Mouse (Mus musculus) gastrocnemius, adult 2 months (tissue): ENCODE measurements around the gene Pgm2. TPM values are rescaled to one million over a fixed set of nuclear protein-coding genes. Genes with fewer than 3 reads are reported as not detected.

Experiments
- DNase-seq: peaks from one replicate; pipeline ENCODE4 v3.0.0; 2022
- H3K27ac ChIP-seq: fragments of 200-600 bp; 2 replicates; pipeline ENCODE4 v1.8.1; 2022; ENCODE audit warnings: mild to moderate bottlenecking
- H3K4me3 ChIP-seq: fragments of 200-600 bp; 2 replicates; pipeline ENCODE4 v1.8.1; 2022; ENCODE audit warnings: mild to moderate bottlenecking, moderate library complexity
- CTCF ChIP-seq: fragments of 200-600 bp; IDR thresholded peaks from 2 replicates; pipeline ENCODE4 v1.8.1; 2022; ENCODE audit warnings: antibody characterized with exemption, mild to moderate bottlenecking, moderate library complexity
- intact Hi-C: fragments of 180-260 bp; cut with DNase I; formaldehyde crosslinking; loops from one replicate; pipeline ENCODE4 v1.15.1; 2025
- microRNA-seq: library from miRNA; unstranded; fragments of <30 nt; microRNA quantifications from one replicate; pipeline ENCODE4 v1.2.0, GENCODE M21; 2021
- total RNA-seq, 2 experiments: library from RNA; stranded (reverse); gene quantifications; 2 replicates each; pipeline ENCODE4 v1.2.3; 2021

Gene Pgm2
- total RNA-seq, 2 experiments from 2014 or later = 1.8 to 2.9 TPM

DNA sequence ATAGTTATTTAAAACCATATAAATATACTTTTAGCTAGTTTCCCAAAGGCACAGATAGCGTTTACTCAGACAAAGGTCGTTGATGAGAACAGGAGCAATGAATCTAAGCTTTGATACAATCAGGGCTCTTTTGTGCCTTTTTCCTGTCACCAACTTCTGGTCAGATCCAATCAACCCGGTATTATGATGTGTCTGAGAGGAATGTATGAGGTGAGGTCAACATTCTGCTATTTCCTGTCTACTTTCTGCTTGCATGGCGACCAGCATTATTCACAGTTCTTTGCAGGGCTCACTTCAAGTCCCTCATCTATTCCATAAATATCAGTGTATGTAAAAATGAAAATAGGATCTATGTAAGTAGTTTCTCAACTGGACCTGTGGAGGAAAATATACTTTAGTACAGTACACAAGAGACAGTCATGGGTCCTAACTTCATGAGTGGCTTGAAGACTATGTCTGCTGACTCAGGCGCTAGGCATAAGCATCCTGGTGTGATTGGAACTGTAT is 81.7 kb downstream of the Pgm2 start:
- peak overlapping the region; percentile 48; the same call in 1 of the 2 replicates for H3K27ac ChIP-seq
- intact Hi-C loops = no loop called here
- H3K4me3 ChIP-seq = no peak overlapping the region
- TF ChIP-seq CTCF = no peak
- DNase-seq = no peak

Small RNA genes lying within 50 kb of the gene (microRNA-seq; reads per million reads assigned to microRNA genes)
- gene Gm22395 = not detected
- gene Gm23967 = not detected

Other genes starting within 250 kb of the Pgm2 start
- 10 to 100 TPM in 1 of 2 experiments, 1 to 10 TPM in 1; 8.0 to 12.5 TPM for gene Rell1, start 124.1 kb upstream of the Pgm2 start, total RNA-seq
- 10 to 100 TPM; 46.4 to 46.9 TPM for gene Tbc1d1, start 63.4 kb downstream of the Pgm2 start, total RNA-seq